Mouse (Mus musculus): ENCODE data around the gene Ankrd27. TPM values are rescaled to one million over a fixed set of nuclear protein-coding genes. Genes with fewer than 3 reads are reported as not detected.

Ankrd27 gene
- polyA plus RNA-seq, 1 experiment from 2014 or later = 36.4 TPM

DNA sequence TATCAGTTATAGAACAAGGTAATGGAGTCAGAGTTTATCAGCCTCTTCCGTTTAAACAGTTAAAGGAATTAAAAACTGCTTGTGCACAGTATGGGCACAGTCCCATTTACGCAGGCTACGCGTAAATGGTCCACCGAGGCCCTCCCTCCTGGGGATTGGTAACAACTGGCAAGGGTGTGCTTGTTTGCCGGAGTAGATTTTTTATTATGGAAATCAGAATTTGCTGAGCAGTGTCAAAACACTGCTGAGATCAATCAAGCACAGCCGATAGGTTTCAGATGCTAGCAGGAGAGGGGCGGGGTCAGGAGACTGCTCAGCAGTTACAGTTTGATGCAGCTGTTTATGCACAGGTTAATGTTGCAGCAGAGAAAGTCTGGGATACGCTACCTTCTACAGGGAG is 102.2 kb downstream of the Ankrd27 start:
- H3K4me2 ChIP-seq (ENCODE audit: low read depth, low read length) = no peak overlapping the region
- whole genome bisulfite sequencing = 67% methylated on average over 9 of the region's 9 CpGs

More for the DNA sequence above, 102.2 kb downstream of the Ankrd27 start:
- Histone ChIP-seq H3K36me3 (replicated peaks; ENCODE audit: control insufficient read depth, insufficient read depth, low read depth, low read length) (no peaks in the 10 kb centered on the region), H3K4me3 (ENCODE audit: low read depth, low read length) (no peak overlapping the region), H3K9ac (replicated peaks; ENCODE audit: low read length) (no peak overlapping the region), H3K27me3 (ENCODE audit: control insufficient read depth, insufficient read depth, low read length) (no peaks in the 10 kb centered on the region), H3K27ac (replicated peaks; ENCODE audit: low read depth, low read length) (no peak overlapping the region), H3K9me3 (replicated peaks; ENCODE audit: control insufficient read depth, low read length) (no peaks in the 10 kb centered on the region), H3K4me1 (ENCODE audit: control insufficient read depth, insufficient read depth, low read length) (no peaks in the 10 kb centered on the region; the same call in 1 of the 2 replicates)
- DNase-seq (ENCODE audit: low spot score) (peak; percentile 33), ATAC-seq (replicated peaks; ENCODE audit: insufficient number of reproducible peaks, low FRiP score, low TSS enrichment, low read depth) (no peak)

Other genes starting within 250 kb of the Ankrd27 start
- 19.4 and 20.1 TPM in 2 replicates for gene Faap24, start 189.4 kb upstream of the Ankrd27 start, polyA plus RNA-seq (2014; fragmentation: Nextera tagmentation; extraction: Ambion mirVana)
- 37.5 and 41.1 TPM in 2 replicates for gene Cep89, start 189.2 kb upstream of the Ankrd27 start, polyA plus RNA-seq (2014; fragmentation: Nextera tagmentation; extraction: Ambion mirVana)
- 0.70 TPM in 1 of 2 replicates, not detected in the other for gene Slc7a9, start 137.4 kb upstream of the Ankrd27 start, polyA plus RNA-seq (2014; fragmentation: Nextera tagmentation; extraction: Ambion mirVana)
- 0.48 TPM in 1 of 2 replicates, not detected in the other for gene Tdrd12, start 48.5 kb upstream of the Ankrd27 start, polyA plus RNA-seq (2014; fragmentation: Nextera tagmentation; extraction: Ambion mirVana)
- 49.1 TPM in 2 replicates for gene Nudt19, start 29.9 kb upstream of the Ankrd27 start, polyA plus RNA-seq (2014; fragmentation: Nextera tagmentation; extraction: Ambion mirVana)
- 0.07 and 0.14 TPM in 2 replicates for gene Rgs9bp, start 662 bp upstream of the Ankrd27 start, polyA plus RNA-seq (2014; fragmentation: Nextera tagmentation; extraction: Ambion mirVana)
- 303 and 313 TPM in 2 replicates for gene Pdcd5, start 61.3 kb downstream of the Ankrd27 start, polyA plus RNA-seq (2014; fragmentation: Nextera tagmentation; extraction: Ambion mirVana)
- 39.2 and 39.5 TPM in 2 replicates for gene Dpy19l3, start 168.2 kb downstream of the Ankrd27 start, polyA plus RNA-seq (2014; fragmentation: Nextera tagmentation; extraction: Ambion mirVana)
- gene Zfp507, start 216.8 kb downstream of the Ankrd27 start, polyA plus RNA-seq (2014; fragmentation: Nextera tagmentation; extraction: Ambion mirVana) = 15.4 and 18.1 TPM in 2 replicates